Mouse (Mus musculus) kidney, embryonic 15.5 days (tissue): ENCODE measurements around the gene Gm11985. TPM values are rescaled to one million over a fixed set of nuclear protein-coding genes. Genes with fewer than 3 reads are reported as not detected.

Experiments
- ATAC-seq: fragments of 200-750 bp; cut with Nextera tagmentation; replicated peaks from 2 replicates; pipeline ENCODE4 v1.8.0; 2017; ENCODE audit warnings: moderate TSS enrichment; ENCODE audit not compliant: low FRiP score
- H3K27ac ChIP-seq: fragments of 300-500 bp; sonication (generic); 2 replicates; pipeline ENCODE4 v1.5.1; 2015; ENCODE audit warnings: mild to moderate bottlenecking, inconsistent platforms
- H3K27me3 ChIP-seq: fragments of 300-500 bp; sonication (generic); 2 replicates; pipeline ENCODE4 v1.6.1; 2015; ENCODE audit warnings: inconsistent platforms
- H3K36me3 ChIP-seq: fragments of 300-500 bp; sonication (generic); 2 replicates; pipeline ENCODE4 v1.6.1; 2015; ENCODE audit warnings: inconsistent platforms
- H3K4me1 ChIP-seq: fragments of 300-500 bp; sonication (generic); 2 replicates; pipeline ENCODE4 v1.6.1; 2015; ENCODE audit warnings: inconsistent platforms
- H3K4me2 ChIP-seq: fragments of 300-500 bp; sonication (generic); 2 replicates; pipeline ENCODE4 v1.6.1; 2015; ENCODE audit warnings: moderate library complexity, mild to moderate bottlenecking, inconsistent platforms
- H3K4me3 ChIP-seq: fragments of 300-500 bp; sonication (generic); replicated peaks from 2 replicates; pipeline ENCODE4 v1.5.1; 2015; ENCODE audit warnings: mild to moderate bottlenecking, inconsistent platforms
- H3K9ac ChIP-seq: fragments of 300-500 bp; sonication (generic); 2 replicates; pipeline ENCODE4 v1.6.1; 2015; ENCODE audit warnings: mild to moderate bottlenecking, inconsistent platforms
- H3K9me3 ChIP-seq: fragments of 300-500 bp; sonication (generic); replicated peaks from 2 replicates; pipeline ENCODE4 v1.6.1; 2016; ENCODE audit warnings: inconsistent platforms
- WGBS: fragments of 180-500 bp; shearing (Covaris S2); methylation state at CpG from one replicate; pipeline ENCODE4 v1.1.7; 2015; ENCODE audit warnings: mixed read lengths; 5-methylcytosine and 5-hydroxymethylcytosine counted together
- polyA plus RNA-seq: library from polyadenylated mRNA; unstranded; fragments of >200 nt; fragmentation: Nextera tagmentation; extraction: Ambion mirVana; gene quantifications from 2 replicates; pipeline ENCODE4 v1.2.1, GENCODE M21; 2015

The Gm11985 gene
- polyA plus RNA-seq, 1 experiment from 2014 or later, result not detected

GRCm38 (mm10) chr11:7198481-7199256 is 10.3 kb upstream of the Gm11985 start:
- 0 out of 2 replicates have a peak overlapping the region, but pooled peaks have one; percentile 29 for H3K4me2 ChIP-seq
- H3K27me3 ChIP-seq, result no peaks in the 10 kb centered on the region
- H3K4me1 ChIP-seq, result peaks cover 31% of the 10 kb centered on the region
- H3K27ac ChIP-seq, result peak overlapping the region; percentile 84
- WGBS, result 69% methylated on average over 10 of the region's 10 CpGs
- ATAC-seq, result no peak
- H3K9ac ChIP-seq, result no peak overlapping the region
- no peak overlapping the region for H3K4me3 ChIP-seq
- no peaks in the 10 kb centered on the region for H3K9me3 ChIP-seq
- no peaks in the 10 kb centered on the region for H3K36me3 ChIP-seq

GRCm38 (mm10) chr11:7198006-7198405 is 9.6 kb upstream of the Gm11985 start:
- Histone ChIP-seq H3K27me3 (no peaks in the 10 kb centered on the region), H3K4me1 (peaks cover 31% of the 10 kb centered on the region), H3K4me2 (peak overlapping the region; percentile 29), H3K36me3 (no peaks in the 10 kb centered on the region), H3K9ac (no peak overlapping the region), H3K4me3 (0 out of 2 replicates have a peak overlapping the region, but pooled peaks have one; percentile 10), H3K9me3 (no peaks in the 10 kb centered on the region), H3K27ac (peak overlapping the region; percentile 84)
- peak; percentile 34 for ATAC-seq
- 85% methylated on average over 19 of the region's 19 CpGs for WGBS

GRCm38 (mm10) chr11:7197491-7197941 is 9.1 kb upstream of the Gm11985 start, which contains the start of gene Igfbp1:
Gene Igfbp1 (plus strand): TSS chr11:7197782.
- H3K9me3 ChIP-seq, result no peaks in the 10 kb centered on the region
- peaks cover 31% of the 10 kb centered on the region for H3K4me1 ChIP-seq
- H3K27me3 ChIP-seq, result no peaks in the 10 kb centered on the region
- H3K9ac ChIP-seq, result no peak within 1 kb of the TSS
- H3K36me3 ChIP-seq, result no peaks in the 10 kb centered on the region
- peak; percentile 96 for ATAC-seq
- H3K27ac ChIP-seq, result peak within 1 kb of the TSS; percentile 84
- peak within 1 kb of the TSS; percentile 29 for H3K4me2 ChIP-seq
- WGBS, result 28% methylated on average over 12 of the region's 12 CpGs
- H3K4me3 ChIP-seq, result 0 out of 2 replicates have a peak within 1 kb of the TSS, but pooled peaks have one; percentile 10

DNA sequence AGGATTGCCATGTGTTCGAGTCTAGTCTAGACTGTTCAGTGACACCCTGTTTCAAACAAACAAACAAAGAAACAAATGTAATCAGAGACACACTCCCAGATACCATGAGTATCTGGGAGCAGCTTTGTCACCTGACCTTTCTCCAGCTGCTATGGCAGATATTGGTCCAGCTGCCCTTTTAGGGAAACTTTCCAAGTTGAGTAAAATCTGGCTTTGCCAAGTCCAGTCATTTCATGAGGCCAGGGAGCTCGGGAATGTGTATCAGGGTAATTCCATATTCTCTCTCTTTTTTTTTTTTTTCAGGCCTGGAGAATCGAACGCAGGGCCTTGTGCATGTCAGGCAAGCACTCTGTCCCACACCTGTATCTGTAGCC is 6.9 kb upstream of the Gm11985 start:
- Histone ChIP-seq H3K36me3 (no peaks in the 10 kb centered on the region), H3K27me3 (no peaks in the 10 kb centered on the region), H3K9me3 (no peaks in the 10 kb centered on the region), H3K27ac (no peak overlapping the region), H3K9ac (no peak overlapping the region), H3K4me1 (peaks cover 31% of the 10 kb centered on the region), H3K4me3 (no peak overlapping the region), H3K4me2 (no peak overlapping the region)
- no peak for ATAC-seq
- WGBS, result 87% methylated on average over 4 of the region's 4 CpGs

- Histone ChIP-seq H3K4me1 (peaks cover 31% of the 10 kb centered on the region), H3K4me2 (no peak overlapping the region), H3K9me3 (no peaks in the 10 kb centered on the region), H3K36me3 (no peaks in the 10 kb centered on the region), H3K27ac (no peak overlapping the region), H3K27me3 (no peaks in the 10 kb centered on the region), H3K4me3 (no peak overlapping the region), H3K9ac (no peak overlapping the region)
- ATAC-seq, result no peak
- 87% methylated on average over 10 of the region's 10 CpGs for WGBS
Measured at GRCm38 (mm10) chr11:7194432-7195311, 6.3 kb upstream of the Gm11985 start.

- no peaks in the 10 kb centered on the region for H3K9me3 ChIP-seq
- WGBS, result 52% methylated on average over 9 of the region's 9 CpGs
Measured at GRCm38 (mm10) chr11:7193134-7193533, 4.8 kb upstream of the Gm11985 start.

DNA sequence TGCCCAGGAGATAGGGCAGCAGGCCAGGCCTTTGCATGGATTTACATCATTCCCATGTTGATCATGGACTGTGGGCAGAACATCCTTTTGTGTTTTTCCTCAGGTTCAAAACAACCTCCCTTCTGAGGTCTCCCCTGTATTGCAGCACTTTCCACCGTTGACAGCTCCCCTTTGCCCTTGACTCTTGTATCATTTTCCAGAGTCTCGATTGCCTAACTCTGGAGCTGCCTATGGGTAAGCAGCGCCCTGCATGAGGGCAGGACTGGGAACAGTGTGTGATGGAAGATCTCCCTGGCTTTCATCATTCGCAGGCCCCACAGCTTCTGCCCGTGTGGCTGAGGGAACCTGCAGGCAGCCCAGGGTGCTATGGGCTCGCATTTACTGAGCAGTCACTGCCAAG is 4.3 kb upstream of the Gm11985 start:
- 48% methylated on average over 6 of the region's 6 CpGs for WGBS
- no peaks in the 10 kb centered on the region for H3K27me3 ChIP-seq
- H3K4me1 ChIP-seq, result peaks cover 18% of the 10 kb centered on the region
- H3K27ac ChIP-seq, result no peak overlapping the region
- no peak for ATAC-seq
- no peaks in the 10 kb centered on the region for H3K36me3 ChIP-seq
- H3K9me3 ChIP-seq, result no peaks in the 10 kb centered on the region
- no peak overlapping the region for H3K9ac ChIP-seq
- H3K4me2 ChIP-seq, result no peak overlapping the region
- no peak overlapping the region for H3K4me3 ChIP-seq

More at GRCm38 (mm10) chr11:7193134-7193533, 4.8 kb upstream of the Gm11985 start:
- Histone ChIP-seq H3K4me1 (peaks cover 22% of the 10 kb centered on the region), H3K36me3 (no peaks in the 10 kb centered on the region), H3K9ac (no peak overlapping the region), H3K4me3 (no peak overlapping the region), H3K27ac (no peak overlapping the region), H3K4me2 (no peak overlapping the region), H3K27me3 (no peaks in the 10 kb centered on the region)
- ATAC-seq, result no peak

- 65% methylated on average over 8 of the region's 8 CpGs for WGBS
Measured at GRCm38 (mm10) chr11:7187472-7187871, 897 bp downstream of the Gm11985 start.

GRCm38 (mm10) chr11:7184420-7184819 is 3.9 kb downstream of the Gm11985 start:
- H3K4me1 ChIP-seq, result no peaks in the 10 kb centered on the region
- no peak for ATAC-seq
- H3K36me3 ChIP-seq, result no peaks in the 10 kb centered on the region
- WGBS, result 62% methylated on average over 1 of the region's 1 CpGs
- H3K27ac ChIP-seq, result no peak overlapping the region
- H3K9me3 ChIP-seq, result no peaks in the 10 kb centered on the region
- no peak overlapping the region for H3K4me3 ChIP-seq
- H3K4me2 ChIP-seq, result no peak overlapping the region
- no peak overlapping the region for H3K9ac ChIP-seq
- no peaks in the 10 kb centered on the region for H3K27me3 ChIP-seq

More at GRCm38 (mm10) chr11:7187472-7187871, 897 bp downstream of the Gm11985 start:
- Histone ChIP-seq H3K9ac (no peak overlapping the region), H3K36me3 (no peaks in the 10 kb centered on the region), H3K27ac (no peak overlapping the region), H3K4me2 (no peak overlapping the region), H3K4me1 (no peaks in the 10 kb centered on the region), H3K27me3 (no peaks in the 10 kb centered on the region), H3K4me3 (no peak overlapping the region), H3K9me3 (no peaks in the 10 kb centered on the region)
- ATAC-seq, result no peak

- H3K9me3 ChIP-seq, result no peaks in the 10 kb centered on the region
- no peaks in the 10 kb centered on the region for H3K4me1 ChIP-seq
- no peak for ATAC-seq
- no peak overlapping the region for H3K4me3 ChIP-seq
- no peak overlapping the region for H3K9ac ChIP-seq
- no peak overlapping the region for H3K4me2 ChIP-seq
- H3K27ac ChIP-seq, result no peak overlapping the region
- WGBS, result 62% methylated on average over 8 of the region's 8 CpGs
- no peaks in the 10 kb centered on the region for H3K36me3 ChIP-seq
- no peaks in the 10 kb centered on the region for H3K27me3 ChIP-seq
Measured at GRCm38 (mm10) chr11:7182409-7183042, 5.8 kb downstream of the Gm11985 start.

DNA sequence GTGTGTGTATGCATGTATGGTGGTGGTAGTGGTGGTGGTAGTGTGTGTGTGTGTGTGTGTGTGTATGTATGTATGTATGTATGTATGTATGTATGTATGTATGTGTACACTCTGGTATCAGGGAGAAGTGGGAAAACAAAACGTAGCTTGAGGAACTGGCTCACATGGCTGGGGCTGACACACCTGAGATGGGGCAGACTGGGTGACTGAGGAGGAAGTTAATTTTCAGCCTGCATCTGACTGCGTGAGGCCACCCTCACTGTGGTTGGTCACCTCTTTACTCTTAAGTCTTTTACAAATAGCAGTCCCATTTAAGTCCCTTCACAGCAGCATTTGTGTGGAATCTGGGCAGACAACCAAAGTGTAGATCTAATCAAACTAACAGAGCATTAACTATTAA is 9.1 kb downstream of the Gm11985 start:
- no peak overlapping the region for H3K4me2 ChIP-seq
- no peaks in the 10 kb centered on the region for H3K27me3 ChIP-seq
- H3K9me3 ChIP-seq, result no peaks in the 10 kb centered on the region
- WGBS, result 64% methylated on average over 2 of the region's 2 CpGs
- no peak overlapping the region for H3K4me3 ChIP-seq
- ATAC-seq, result no peak
- no peak overlapping the region for H3K9ac ChIP-seq
- no peaks in the 10 kb centered on the region for H3K36me3 ChIP-seq
- no peaks in the 10 kb centered on the region for H3K4me1 ChIP-seq
- no peak overlapping the region for H3K27ac ChIP-seq
